Mouse (Mus musculus): ENCODE results near the gene Mex3d. TPM values are rescaled to one million over a fixed set of nuclear protein-coding genes. Genes with fewer than 3 reads are reported as not detected.

Gene Mex3d
- 2.4 and 2.5 TPM in 2 replicates for polyA plus RNA-seq (2012; rRNA removed)

DNA sequence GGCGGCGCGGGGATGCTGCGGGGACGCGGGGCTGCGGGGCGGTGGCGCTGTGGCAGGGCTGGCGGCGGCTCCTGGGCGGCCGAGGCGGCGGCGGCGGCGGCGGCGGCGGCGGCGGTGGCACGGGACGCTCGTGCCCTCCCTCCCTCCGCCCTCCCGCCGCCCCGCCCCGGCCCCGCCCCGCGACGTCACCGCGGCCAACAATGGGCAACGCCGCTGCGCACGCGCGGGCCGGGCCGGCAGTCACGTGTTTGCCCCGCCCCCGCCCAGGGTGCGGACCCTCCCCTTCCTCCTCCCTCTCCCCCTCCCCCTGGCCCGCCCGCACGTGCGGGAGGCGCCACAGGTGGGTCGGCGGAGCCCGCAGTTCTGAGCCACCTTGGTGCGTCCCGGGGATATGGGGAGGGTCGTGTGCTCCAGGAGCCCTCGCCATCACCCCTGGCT lies at the start of gene Mex3d:
Gene Mex3d (minus strand): TSS at position 138 of the 438 bp plus-strand sequence.

DNA sequence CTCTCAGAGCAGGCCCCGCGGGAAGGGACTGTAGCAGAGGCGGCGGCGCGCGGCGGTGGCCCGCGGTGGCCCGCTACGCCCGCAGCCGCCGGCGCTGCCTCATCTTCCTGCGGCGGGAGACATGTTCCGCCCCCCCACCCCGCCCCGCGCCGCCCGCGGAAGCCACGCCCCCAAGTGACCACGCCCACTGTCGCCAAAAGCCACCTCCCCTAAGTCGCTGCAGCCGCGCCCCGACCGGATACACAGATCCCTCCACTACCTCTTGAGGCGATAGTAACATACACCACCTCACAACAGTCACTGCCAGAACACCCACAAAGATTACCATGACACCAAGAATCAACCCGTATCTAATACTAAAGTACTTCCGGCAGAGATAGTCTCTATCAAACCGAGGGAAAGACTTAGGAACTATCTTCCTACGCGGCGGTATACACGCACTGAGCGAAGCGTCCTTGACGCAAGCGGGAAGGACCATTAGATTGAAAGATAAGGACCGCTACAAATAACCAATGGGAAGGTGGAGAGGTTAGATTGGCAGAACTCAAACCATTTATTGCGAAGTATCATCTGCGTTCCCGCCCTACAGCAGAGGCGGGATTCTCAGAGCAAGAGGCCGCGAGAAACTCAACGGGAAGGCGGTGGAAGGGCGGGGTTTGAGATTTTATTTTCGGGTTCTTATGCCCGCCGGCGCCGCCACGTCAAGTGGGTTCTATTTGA lies 46.2 kb upstream of the Mex3d start, which contains the start of gene Tcf3:
Gene Tcf3 (minus strand): TSS at position 135 of the 720 bp plus-strand sequence.

DNA sequence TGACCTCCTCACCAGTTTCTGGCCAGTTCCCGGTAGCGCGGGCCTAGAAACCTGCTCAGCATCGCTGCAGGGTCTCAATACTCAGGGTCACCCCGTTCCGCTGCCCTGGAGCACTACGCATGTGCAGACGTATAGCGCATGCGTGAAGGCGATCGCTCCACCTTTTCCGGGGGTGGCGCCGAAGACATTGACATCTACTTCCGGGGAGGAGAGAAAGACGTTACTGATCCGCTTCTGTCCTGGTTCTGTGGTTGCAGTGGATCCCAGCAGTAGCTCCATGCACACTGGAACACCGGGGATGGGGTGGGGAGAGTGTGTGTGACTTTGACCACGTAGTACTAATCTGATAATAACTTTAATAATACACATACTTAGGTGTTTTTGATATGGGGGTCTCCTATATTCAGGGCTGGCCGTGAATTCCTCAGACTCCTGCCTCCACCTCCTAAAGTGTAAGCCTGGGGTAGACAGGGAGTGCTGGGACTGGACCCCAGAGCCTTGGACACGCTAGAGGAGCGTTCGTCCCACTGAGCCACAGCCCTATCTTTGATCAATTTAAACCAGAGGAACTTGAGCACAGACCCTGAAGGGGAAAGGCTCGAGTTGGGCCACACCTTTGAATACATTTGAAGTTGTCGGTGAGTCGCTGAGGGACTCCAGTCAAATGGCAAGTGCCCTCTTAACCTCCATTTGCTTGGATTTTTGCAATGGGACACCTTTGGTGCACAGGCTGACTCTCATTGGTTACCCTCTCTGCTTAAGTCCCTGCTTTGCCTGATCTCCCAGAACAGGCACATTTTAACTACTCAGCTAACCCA lies 19.4 kb upstream of the Mex3d start, which contains the start of gene Uqcr11:
Gene Uqcr11 (minus strand): TSS at position 147 of the 818 bp plus-strand sequence.

DNA sequence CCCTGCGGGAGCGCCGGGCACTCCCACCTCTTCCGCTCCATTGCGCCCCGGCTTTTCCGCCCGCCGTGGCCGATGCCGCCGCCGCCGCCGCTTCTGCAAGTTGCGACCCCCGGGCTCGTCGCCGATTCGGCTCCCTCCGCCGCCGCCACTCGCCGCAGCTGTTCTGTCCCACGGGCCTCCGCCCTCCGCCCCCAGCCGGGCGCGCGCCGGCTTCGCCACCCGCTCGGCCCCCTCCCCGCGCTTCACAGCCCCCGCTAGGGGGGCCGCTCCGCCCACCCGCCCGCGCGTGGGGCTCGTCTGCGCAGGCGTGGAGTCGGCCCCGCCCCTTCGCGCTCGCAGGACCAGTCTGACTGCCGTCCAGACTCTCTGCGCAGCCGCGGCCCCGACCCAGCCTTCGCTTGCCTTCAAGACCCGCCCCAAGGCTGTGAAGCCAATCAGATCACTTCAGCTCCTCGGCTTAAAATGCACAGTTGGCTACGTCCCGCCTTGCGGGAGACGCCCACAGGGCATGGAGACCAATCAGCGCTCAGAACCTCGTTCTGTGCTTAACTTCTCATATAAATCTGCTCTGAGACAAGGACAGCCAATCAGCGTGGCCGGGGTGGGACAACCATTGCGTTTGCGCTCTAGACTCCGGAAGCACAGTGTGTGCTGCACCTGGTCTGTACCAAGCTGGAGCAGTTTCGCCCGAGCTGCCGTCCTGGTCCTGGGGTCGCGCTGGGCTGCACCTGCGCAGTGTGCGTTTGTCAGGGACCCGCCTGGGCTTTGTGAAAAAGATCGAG lies 11.9 kb upstream of the Mex3d start, which contains the start of gene Mbd3:
Gene Mbd3 (minus strand): TSS at position 360 of the 782 bp plus-strand sequence.

DNA sequence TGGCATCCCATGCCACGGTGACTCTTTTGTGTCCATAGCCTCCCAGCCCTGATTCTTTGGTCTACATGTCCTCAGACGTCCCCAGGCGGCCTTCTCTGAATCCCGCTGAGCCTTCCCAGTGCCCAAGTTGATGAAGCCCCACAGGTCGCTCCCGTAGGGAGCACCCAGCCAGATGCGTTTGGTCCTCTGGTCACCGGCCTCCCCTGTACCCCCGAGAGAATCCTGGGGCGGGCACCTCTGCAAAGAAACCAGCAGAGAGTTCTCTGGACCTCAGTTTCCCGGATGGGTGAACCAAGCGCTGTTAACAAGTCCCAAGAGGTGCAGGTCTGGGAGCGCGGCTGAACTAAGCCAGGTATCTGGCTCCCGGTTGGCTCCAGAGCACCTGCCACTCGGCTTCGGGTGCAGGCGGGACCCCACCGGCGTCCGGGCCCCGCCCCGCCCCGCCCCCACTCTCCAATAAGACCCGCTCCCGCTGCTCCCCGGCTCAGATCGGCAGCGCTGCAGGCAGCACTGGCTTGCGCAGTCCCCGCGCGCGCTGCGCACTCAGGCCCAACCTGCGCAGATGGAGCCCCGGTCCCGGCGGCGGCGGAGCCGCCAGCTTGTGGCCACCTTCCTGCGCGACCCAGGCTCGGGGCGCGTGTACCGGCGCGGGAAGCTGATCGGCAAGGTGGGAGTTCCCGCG lies 31.3 kb downstream of the Mex3d start, which contains the start of gene Plk5:
Gene Plk5 (plus strand): TSS at position 459 of the 682 bp plus-strand sequence.

DNA sequence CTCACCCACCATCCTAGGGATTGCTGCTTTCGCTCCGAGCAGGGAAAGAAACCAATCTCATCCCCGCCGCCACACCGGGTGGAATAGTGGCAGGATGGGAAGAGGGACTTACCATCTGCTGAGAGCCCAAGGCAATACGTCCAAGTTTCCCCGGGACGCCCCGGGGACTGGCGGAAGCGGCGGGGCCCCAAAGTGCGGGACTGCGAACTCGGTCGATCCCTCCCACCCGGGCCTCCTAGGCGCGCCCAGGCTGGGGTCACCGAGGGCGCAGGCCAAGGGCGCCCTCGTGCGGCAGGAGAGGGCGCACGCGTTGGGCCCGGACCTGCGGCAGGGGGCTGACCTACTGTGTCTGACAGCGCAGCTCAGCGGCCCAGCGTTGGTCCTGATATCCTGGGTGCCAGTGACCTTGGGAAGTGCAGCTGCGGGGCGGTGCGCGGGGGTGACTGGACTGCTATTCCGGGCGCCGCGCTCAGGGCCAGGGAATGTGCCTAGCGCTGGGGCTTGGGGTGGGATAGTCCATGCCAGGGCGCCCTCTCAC lies 39.1 kb downstream of the Mex3d start, which contains the start of gene Adamtsl5:
Gene Adamtsl5 (minus strand): TSS at position 169 of the 538 bp plus-strand sequence.

Other genes with a start within 250 kb of the Mex3d start
- gene Atp5d, start 249.0 kb downstream of the Mex3d start, polyA plus RNA-seq (2012; rRNA removed): 289 and 291 TPM in 2 replicates
- 0.83 and 0.97 TPM in 2 replicates for gene Cbarp, start 246.8 kb downstream of the Mex3d start, polyA plus RNA-seq (2012; rRNA removed)
- 9.9 and 11.3 TPM in 2 replicates for gene Midn, start 239.4 kb downstream of the Mex3d start, polyA plus RNA-seq (2012; rRNA removed)
- gene Cirbp, start 221.7 kb downstream of the Mex3d start, polyA plus RNA-seq (2012; rRNA removed): 24.2 and 30.3 TPM in 2 replicates
- gene 1600002K03Rik, start 214.7 kb downstream of the Mex3d start, polyA plus RNA-seq (2012; rRNA removed): 5.5 and 6.2 TPM in 2 replicates
- 0.31 and 0.38 TPM in 2 replicates for gene Efna2, start 208.2 kb downstream of the Mex3d start, polyA plus RNA-seq (2012; rRNA removed)
- 12.0 and 12.6 TPM in 2 replicates for gene Mum1, start 161.2 kb downstream of the Mex3d start, polyA plus RNA-seq (2012; rRNA removed)
- gene Ndufs7, start 138.5 kb downstream of the Mex3d start, polyA plus RNA-seq (2012; rRNA removed): 210 and 248 TPM in 2 replicates
- gene Gamt, start 126.6 kb downstream of the Mex3d start, polyA plus RNA-seq (2012; rRNA removed): 121 and 130 TPM in 2 replicates
- gene Dazap1, start 126.2 kb downstream of the Mex3d start, polyA plus RNA-seq (2012; rRNA removed): 53.8 and 62.0 TPM in 2 replicates
- 1,560 and 1,972 TPM in 2 replicates for gene Rps15, start 95.2 kb downstream of the Mex3d start, polyA plus RNA-seq (2012; rRNA removed)
- gene Apc2, start 91.7 kb downstream of the Mex3d start, polyA plus RNA-seq (2012; rRNA removed): 0.03 and 0.05 TPM in 2 replicates
- gene 2310011J03Rik, start 67.1 kb downstream of the Mex3d start, polyA plus RNA-seq (2012; rRNA removed): 18.0 and 18.1 TPM in 2 replicates
- gene Pcsk4, start 58.2 kb downstream of the Mex3d start, polyA plus RNA-seq (2012; rRNA removed): 9.3 and 9.5 TPM in 2 replicates
- 35.1 and 42.1 TPM in 2 replicates for gene Reep6, start 57.7 kb downstream of the Mex3d start, polyA plus RNA-seq (2012; rRNA removed)
- gene Adamtsl5, start 39.2 kb downstream of the Mex3d start, polyA plus RNA-seq (2012; rRNA removed): 2.4 and 3.2 TPM in 2 replicates
- 0.42 and 0.46 TPM in 2 replicates for gene Plk5, start 31.2 kb downstream of the Mex3d start, polyA plus RNA-seq (2012; rRNA removed)
- 54.7 and 60.4 TPM in 2 replicates for gene Mbd3, start 11.9 kb upstream of the Mex3d start, polyA plus RNA-seq (2012; rRNA removed)
- 756 and 889 TPM in 2 replicates for gene Uqcr11, start 19.2 kb upstream of the Mex3d start, polyA plus RNA-seq (2012; rRNA removed)
- gene Tcf3, start 46.0 kb upstream of the Mex3d start, polyA plus RNA-seq (2012; rRNA removed): 30.8 and 34.7 TPM in 2 replicates
- 0.01 TPM in 2 replicates for gene Onecut3, start 107.2 kb upstream of the Mex3d start, polyA plus RNA-seq (2012; rRNA removed)
- gene Atp8b3, start 151.5 kb upstream of the Mex3d start, polyA plus RNA-seq (2012; rRNA removed): 0.01 TPM in 2 replicates
- gene Rexo1, start 173.9 kb upstream of the Mex3d start, polyA plus RNA-seq (2012; rRNA removed): 14.0 and 19.7 TPM in 2 replicates
- gene Klf16, start 189.7 kb upstream of the Mex3d start, polyA plus RNA-seq (2012; rRNA removed): 5.5 and 6.4 TPM in 2 replicates
- 39.9 and 40.7 TPM in 2 replicates for gene Abhd17a, start 202.7 kb upstream of the Mex3d start, polyA plus RNA-seq (2012; rRNA removed)
- gene Scamp4, start 215.2 kb upstream of the Mex3d start, polyA plus RNA-seq (2012; rRNA removed): 17.8 and 19.9 TPM in 2 replicates
- gene Adat3, start 215.2 kb upstream of the Mex3d start, polyA plus RNA-seq (2012; rRNA removed): 3.1 and 3.6 TPM in 2 replicates
- gene Gm49322, start 218.4 kb upstream of the Mex3d start, polyA plus RNA-seq (2012; rRNA removed): 0.74 and 0.80 TPM in 2 replicates
- gene Csnk1g2, start 235.2 kb upstream of the Mex3d start, polyA plus RNA-seq (2012; rRNA removed): 61.9 and 64.2 TPM in 2 replicates